ENCODE assay signal across 8 mouse cellular contexts in the genomic region with DNA sequence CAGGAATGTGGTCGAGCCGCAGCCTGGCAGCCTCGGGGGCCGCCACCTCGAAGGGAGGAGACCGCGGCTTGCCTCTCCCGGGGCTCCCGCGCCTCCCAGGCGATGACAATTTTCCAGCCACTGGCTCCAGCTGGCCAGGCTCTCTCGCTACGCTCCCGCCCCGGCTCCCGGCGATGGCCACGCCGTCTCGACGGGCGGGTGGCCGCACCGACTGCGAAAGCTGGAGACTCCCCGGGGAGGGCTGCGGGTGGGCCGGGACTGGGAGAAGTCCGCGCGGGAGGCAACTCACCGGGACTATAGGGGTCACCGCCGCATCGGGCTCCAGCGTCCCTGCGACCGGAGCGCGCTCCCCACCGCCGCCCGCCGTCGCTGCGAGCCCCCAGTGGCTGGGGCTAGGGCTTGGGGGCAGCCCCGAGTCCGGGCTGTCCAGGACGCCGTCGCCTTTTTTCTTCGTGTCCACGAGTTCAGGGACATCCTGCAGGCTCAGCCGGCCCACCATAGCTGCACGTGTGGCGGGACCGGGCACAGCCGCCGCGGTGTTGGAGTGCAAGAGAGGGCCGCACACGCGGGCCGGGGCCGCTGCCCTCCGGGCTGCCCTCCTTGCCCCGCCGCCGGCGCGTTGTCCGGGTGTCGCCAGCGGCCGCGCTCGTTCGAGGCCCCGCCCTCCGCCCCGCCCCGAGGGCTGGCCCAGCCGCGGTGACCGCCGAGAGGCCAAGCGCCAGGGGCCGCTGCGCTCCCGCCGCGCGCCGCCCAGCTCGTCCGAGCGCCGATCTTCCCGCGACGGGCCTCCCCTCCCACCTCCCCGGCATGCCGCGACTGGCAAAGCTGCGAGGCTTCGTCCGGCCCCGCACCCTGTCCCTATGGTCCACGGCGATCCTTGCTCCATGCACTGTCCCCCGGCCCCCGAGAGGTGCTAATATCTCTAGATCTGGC. TPM values are rescaled to one million over a fixed set of nuclear protein-coding genes. Genes with fewer than 3 reads are reported as not detected.
DNase-seq lines count a peak whose midpoint lies in the region; ATAC-seq and TF ChIP-seq lines count a peak whose summit lies in the region.

TSS of gene Rflnb (minus strand) at position 644 of the 933 bp plus-strand sequence.

- H3K27me3 ChIP-seq in hindbrain, embryonic 15.5 days = 0 out of 2 replicates have a peak, but pooled peaks cover 3% of the 10 kb centered on the region

- peaks cover 16% of the 10 kb centered on the region for H3K4me1 ChIP-seq in hindbrain, embryonic 15.5 days (replicated peaks)

- peak within 1 kb of the TSS; percentile 94 for H3K4me3 ChIP-seq in gastrocnemius, adult 2 months
- peak within 1 kb of the TSS; percentile 49 for H3K4me3 ChIP-seq in hindbrain, embryonic 15.5 days

- peak within 1 kb of the TSS; percentile 41 for H3K9ac ChIP-seq in hindbrain, embryonic 15.5 days

- intact Hi-C loops in gastrocnemius, adult 2 months (cut with DNase I) = loop anchor here (2.0 to 5.0 kb wide), 2 partner anchors 39 to 140 kb away; no protein-coding TSS in a partner anchor
- intact Hi-C loops in left cerebral cortex, postnatal 14 days (cut with DNase I) = no loop called here

- peak; percentile 85 for ATAC-seq in hindbrain, embryonic 15.5 days (ENCODE audit: low FRiP score, low read depth)
- peak; percentile 66 for ATAC-seq in megakaryocyte-erythroid progenitor cell, adult 5-6 weeks (replicated peaks; ENCODE audit: low FRiP score, low TSS enrichment, poor library complexity, severe bottlenecking)

- peak within 1 kb of the TSS; percentile 86 for H3K4me2 ChIP-seq in hindbrain, embryonic 15.5 days

- no peaks in the 10 kb centered on the region for H3K9me3 ChIP-seq in hindbrain, embryonic 15.5 days

- no peaks in the 10 kb centered on the region for H3K36me3 ChIP-seq in hindbrain, embryonic 15.5 days

- DNase-seq in adipocyte (ENCODE audit: low spot score) = peak; percentile 55
- DNase-seq in cerebellum, postnatal 4 days (ENCODE audit: low spot score in 2 of 2) = peak; percentile 56 to 79
- DNase-seq in gastrocnemius, adult 2 months = peak; percentile 96
- peak; percentile 48 to 64 for DNase-seq in left cerebral cortex, postnatal 14 days (ENCODE audit: low spot score in 2 of 2)
- DNase-seq in right cerebral cortex, postnatal 10 days (ENCODE audit: low spot score in 2 of 2) = peak; percentile 63 to 77
- DNase-seq in urinary bladder, postnatal 25 days (ENCODE audit: low spot score) = peak; percentile 90

- WGBS in hindbrain, embryonic 15.5 days = under 1% methylated on average over 92 of the region's 112 CpGs

- peak within 1 kb of the TSS; percentile 89 for H3K27ac ChIP-seq in gastrocnemius, adult 2 months
- no peak within 1 kb of the TSS for H3K27ac ChIP-seq in hindbrain, embryonic 15.5 days (replicated peaks)

- TF ChIP-seq CTCF in gastrocnemius, adult 2 months (IDR thresholded peaks at IDR 0.05) = peak; percentile 71

RNA-seq across cellular contexts. Expression of gene Rflnb, which starts in this region (rescaled TPM):
- total RNA-seq in gastrocnemius, adult 2 months (2021) = 10 to 100 TPM; 13.2 to 21.8 TPM
- 11.4 and 13.4 TPM in 2 replicates for polyA plus RNA-seq in hindbrain, embryonic 15.5 days (2015; fragmentation: Nextera tagmentation; extraction: Ambion mirVana)
- total RNA-seq in left cerebral cortex, postnatal 14 days (2021) = 10 to 100 TPM; 14.3 to 15.8 TPM
- 1.2 TPM in 1 of 2 replicates, not detected in the other for total RNA-seq in megakaryocyte-erythroid progenitor cell, adult 5-6 weeks (2014; fragmentation: Nextera tagmentation)
- total RNA-seq in megakaryocyte-erythroid progenitor cell, adult 5-6 weeks (2017) = 0.95 and 1.5 TPM in 2 replicates

Comparison
In these comparisons a context has a peak if more than half of its experiments do, and no peak if none do; other contexts are left out.
1. RNA of gene Rflnb (total RNA-seq): 13.2 to 21.8 TPM in gastrocnemius, adult 2 months and 14.3 to 15.8 TPM in left cerebral cortex, postnatal 14 days; 0.95 to 1.5 TPM in megakaryocyte-erythroid progenitor cell, adult 5-6 weeks; every median in the first group is over 4 times any median in the second.
2. Peak in every context shown above with its lines, with median percentiles within 50 percentile points of each other: DNase-seq.